Mouse (Mus musculus) heart, adult 2 months (tissue): Measurements from ENCODE around the gene Fdps.

ENCODE experiments used
- CTCF ChIP-seq: fragments of 200-600 bp; IDR thresholded peaks from 2 replicates; pipeline ENCODE4 v1.8.1; 2022; ENCODE audit warnings: antibody characterized with exemption, mild to moderate bottlenecking, moderate library complexity
- EP300 ChIP-seq: fragments of 200-500 bp; IDR thresholded peaks from 2 replicates; pipeline ENCODE4 v1.6.1; 2011; ENCODE audit warnings: low read depth, low read length, control low read depth; ENCODE audit not compliant: insufficient read depth
- POLR2A ChIP-seq: fragments of 200-500 bp; IDR thresholded peaks from 2 replicates; pipeline ENCODE4 v1.6.1; 2011; ENCODE audit warnings: mild to moderate bottlenecking, low read depth, low read length, control low read depth; ENCODE audit not compliant: insufficient read depth

DNA sequence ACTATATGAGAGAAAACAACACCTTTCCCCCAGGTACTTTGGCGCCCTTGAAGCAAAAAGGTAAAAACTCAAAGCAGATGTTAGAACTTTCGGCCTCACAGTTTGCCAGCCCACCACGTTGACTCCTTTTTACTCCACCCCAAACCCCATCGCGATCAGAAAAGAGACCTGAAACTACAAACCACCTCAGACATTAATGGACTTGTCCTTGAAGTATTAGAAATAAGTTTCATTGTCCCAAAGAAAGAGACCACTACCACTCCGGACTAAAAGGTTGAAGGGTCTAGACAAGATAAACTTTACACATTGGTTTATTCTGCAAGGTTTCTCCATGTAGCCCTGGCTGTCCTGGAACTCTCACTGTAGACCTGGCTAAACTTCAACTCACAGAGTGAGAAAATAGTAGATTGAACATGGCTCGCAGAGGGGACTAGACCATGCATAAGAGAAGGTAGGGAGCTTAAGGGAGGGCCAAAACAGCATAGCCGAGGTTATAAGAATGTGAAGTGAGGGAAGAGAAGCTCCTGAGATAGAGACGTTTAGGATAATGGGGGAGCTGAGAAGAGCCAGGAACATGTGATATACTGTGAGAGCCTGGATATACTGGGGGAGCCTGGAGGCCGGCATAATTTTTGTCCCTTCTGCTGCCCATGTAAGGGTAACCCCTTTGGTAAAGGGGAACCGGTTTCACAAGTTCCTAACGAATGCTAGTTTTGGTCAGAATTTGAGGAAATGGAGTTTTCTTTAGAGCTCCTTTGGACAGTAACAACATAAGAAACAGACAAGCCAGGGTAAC, 934 bp upstream of the Fdps start:
- no peak for TF ChIP-seq POLR2A
- no peak for TF ChIP-seq EP300
- no peak for TF ChIP-seq CTCF
